Comparison of ENCODE assay signal across 8 mouse cellular contexts in the genomic region with DNA sequence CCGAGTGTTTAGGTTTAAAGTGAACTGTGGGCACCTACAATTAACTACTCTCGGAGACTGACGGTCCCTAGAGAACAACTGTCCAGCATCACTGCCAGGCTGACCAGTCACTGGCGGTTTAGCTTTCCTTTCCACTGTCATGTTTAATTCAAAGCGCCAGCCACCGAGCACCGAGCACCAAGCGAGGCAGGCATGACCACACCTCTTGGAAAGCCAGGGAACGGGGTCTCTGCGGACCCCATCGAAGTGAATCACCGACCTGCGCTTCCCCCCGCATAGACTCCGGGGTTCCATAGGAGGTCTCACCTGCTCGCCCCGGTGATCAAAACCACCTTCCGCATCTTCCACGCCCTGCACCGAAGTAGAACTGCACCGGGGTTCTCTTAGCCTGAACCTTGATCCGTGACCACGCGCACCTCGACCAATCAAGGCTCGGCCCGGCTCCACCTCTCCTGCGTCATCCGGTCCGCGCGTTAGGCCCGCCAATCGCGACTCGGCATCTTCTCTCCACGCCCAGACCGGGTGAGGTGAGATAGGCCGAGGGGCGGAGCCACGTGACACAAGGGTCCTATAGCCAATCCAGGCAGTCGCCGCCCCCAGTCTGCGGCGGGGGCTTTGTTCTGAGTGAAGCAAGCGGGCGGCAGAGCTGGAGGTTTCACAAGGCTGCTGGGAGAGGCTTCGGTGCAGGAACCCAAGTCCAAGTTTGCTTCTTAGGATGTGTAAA. TPM values are rescaled to one million over a fixed set of nuclear protein-coding genes. Genes with fewer than 3 reads are reported as not detected.
DNase-seq lines count a peak whose midpoint lies in the region; ATAC-seq lines count a peak whose summit lies in the region.

Gene Hsd17b7 (minus strand): TSS at position 450 of the 724 bp plus-strand sequence.

- peak within 1 kb of the TSS; percentile 86 for H3K27ac ChIP-seq in hindbrain, embryonic 12.5 days

- ATAC-seq in hindbrain, embryonic 12.5 days (ENCODE audit: low FRiP score) = peak; percentile 100

- H3K4me3 ChIP-seq in hindbrain, embryonic 12.5 days = peak within 1 kb of the TSS; percentile 57

- peak; percentile 100 for DNase-seq in NIH3T3 (ENCODE audit: low read depth)
- peak; percentile 98 to 99 for DNase-seq in cerebellum, postnatal 10 days
- DNase-seq in frontal cortex, postnatal 10 days (ENCODE audit: low spot score in 2 of 2) = peak; percentile 99
- peak; percentile 96 to 99 for DNase-seq in layer of hippocampus, postnatal 14 days (ENCODE audit: low spot score in 2 of 2)
- DNase-seq in lung, postnatal 14 days = peak; percentile 98
- DNase-seq in retina, adult 2 months (ENCODE audit: low read depth, low spot score) = peak; percentile 88
- peak; percentile 96 to 98 for DNase-seq in thymus, postnatal 36 days

- peaks cover 25% of the 10 kb centered on the region for H3K36me3 ChIP-seq in hindbrain, embryonic 12.5 days

- H3K9ac ChIP-seq in hindbrain, embryonic 12.5 days = peak within 1 kb of the TSS; percentile 58

- H3K4me2 ChIP-seq in hindbrain, embryonic 12.5 days (replicated peaks) = peak within 1 kb of the TSS; percentile 69

- WGBS in hindbrain, embryonic 12.5 days = under 1% methylated on average over 48 of the region's 48 CpGs

- no peaks in the 10 kb centered on the region for H3K27me3 ChIP-seq in hindbrain, embryonic 12.5 days

- H3K9me3 ChIP-seq in hindbrain, embryonic 12.5 days (replicated peaks) = no peaks in the 10 kb centered on the region

- peaks cover 12% of the 10 kb centered on the region for H3K4me1 ChIP-seq in hindbrain, embryonic 12.5 days

RNA-seq across cellular contexts. Expression of gene Hsd17b7, which starts in this region (rescaled TPM):
- 21.9 and 29.4 TPM in 2 replicates for polyA plus RNA-seq in hindbrain, embryonic 12.5 days (2016; fragmentation: Nextera tagmentation; extraction: Ambion mirVana)
- total RNA-seq in layer of hippocampus, postnatal 14 days (2021) = 10 to 100 TPM; 19.8 to 21.0 TPM

Comparison
In these comparisons a context has a peak if more than half of its experiments do, and no peak if none do; other contexts are left out.
1. Peak in every context shown above with its lines: DNase-seq, ATAC-seq, H3K4me3 ChIP-seq and H3K27ac ChIP-seq.